Mouse (Mus musculus) lung, embryonic 15.5 days (tissue): Measurements from ENCODE around the gene Cmya5. TPM values are rescaled to one million over a fixed set of nuclear protein-coding genes. Genes with fewer than 3 reads are reported as not detected.
"Not testable (repeated sequence)": the region's sequence is repeated elsewhere in the genome, so short reads cannot be mapped to it uniquely, and the experiment has no call there.

Experiments used
- ATAC-seq: fragments of 200-750 bp; cut with Nextera tagmentation; 2 replicates; pipeline ENCODE4 v1.8.0; 2017; ENCODE audit warnings: moderate number of reproducible peaks, borderline replicate concordance; ENCODE audit not compliant: low FRiP score, low TSS enrichment; ENCODE audit errors: extremely low read depth
- H3K27ac ChIP-seq: fragments of 300-500 bp; sonication (generic); 2 replicates; pipeline ENCODE4 v1.5.1; 2015; ENCODE audit warnings: moderate library complexity, mild to moderate bottlenecking, inconsistent platforms
- H3K27me3 ChIP-seq: fragments of 300-500 bp; sonication (generic); 2 replicates; pipeline ENCODE4 v1.6.1; 2015; ENCODE audit warnings: inconsistent platforms
- H3K36me3 ChIP-seq: fragments of 300-500 bp; sonication (generic); 2 replicates; pipeline ENCODE4 v1.6.1; 2015; ENCODE audit warnings: inconsistent platforms
- H3K4me1 ChIP-seq: fragments of 300-500 bp; sonication (generic); 2 replicates; pipeline ENCODE4 v1.6.1; 2015; ENCODE audit warnings: inconsistent platforms
- H3K4me2 ChIP-seq: fragments of 300-500 bp; sonication (generic); 2 replicates; pipeline ENCODE4 v1.6.1; 2015; ENCODE audit warnings: inconsistent platforms, mild to moderate bottlenecking, moderate library complexity
- H3K4me3 ChIP-seq: fragments of 300-500 bp; sonication (generic); 2 replicates; pipeline ENCODE4 v1.5.1; 2015; ENCODE audit warnings: mild to moderate bottlenecking, inconsistent platforms
- H3K9ac ChIP-seq: fragments of 300-500 bp; sonication (generic); 2 replicates; pipeline ENCODE4 v1.6.1; 2015; ENCODE audit warnings: inconsistent platforms
- H3K9me3 ChIP-seq: fragments of 300-500 bp; sonication (generic); 2 replicates; pipeline ENCODE4 v1.6.1; 2016; ENCODE audit warnings: inconsistent platforms
- WGBS: fragments of 180-500 bp; shearing (Covaris S2); methylation state at CpG from one replicate; pipeline ENCODE4 v1.1.7; 2015; 5-methylcytosine and 5-hydroxymethylcytosine counted together
- polyA plus RNA-seq: library from polyadenylated mRNA; unstranded; fragments of >200 nt; fragmentation: Nextera tagmentation; extraction: Ambion mirVana; gene quantifications from 2 replicates; pipeline ENCODE4 v1.2.1, GENCODE M21; 2015

Gene Cmya5
- polyA plus RNA-seq, 1 experiment from 2014 or later: 0.42 TPM

DNA sequence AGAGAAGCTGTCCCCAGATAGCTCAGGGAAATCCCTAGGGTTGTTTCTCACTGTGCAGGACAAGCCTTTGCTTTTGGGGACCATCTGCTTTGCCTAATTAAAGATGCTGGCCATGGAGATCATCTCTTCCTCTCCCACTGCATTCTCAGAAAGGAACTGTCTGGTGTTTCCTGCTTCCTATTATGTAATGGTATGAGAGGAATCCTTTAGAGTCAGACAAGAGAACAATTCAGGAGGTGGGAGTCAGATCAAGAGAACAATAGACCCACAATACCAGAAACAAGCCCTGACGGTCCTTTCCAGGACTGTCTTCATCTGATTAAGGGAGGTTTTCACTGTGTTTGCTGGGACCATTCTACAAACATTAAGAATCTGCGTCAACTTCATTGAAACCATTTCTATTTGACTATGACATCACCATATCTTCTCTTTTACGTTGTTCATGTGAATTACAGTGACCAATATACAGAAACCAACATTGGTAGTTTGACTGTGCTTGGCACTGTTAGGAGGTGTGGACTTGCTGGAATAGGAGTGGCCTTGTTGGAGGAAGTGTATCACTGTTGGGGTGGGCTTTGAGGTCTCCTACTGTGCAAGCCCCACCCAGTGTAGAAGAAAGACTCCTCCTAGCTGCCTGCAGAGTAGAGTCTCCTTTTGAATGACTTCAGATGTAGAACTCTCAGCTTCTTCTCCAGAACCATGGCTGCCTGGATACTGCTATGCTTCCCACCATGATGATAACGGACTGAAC lies 42.0 kb downstream of the Cmya5 start:
- Histone ChIP-seq H3K4me2 (no peak overlapping the region), H3K27ac (no peak overlapping the region), H3K27me3 (no peaks in the 10 kb centered on the region), H3K4me3 (no peak overlapping the region), H3K9ac (no peak overlapping the region), H3K4me1 (no peaks in the 10 kb centered on the region), H3K9me3 (no peaks in the 10 kb centered on the region), H3K36me3 (no peaks in the 10 kb centered on the region)
- WGBS: 75% methylated on average over 4 of the region's 4 CpGs
- ATAC-seq: no peak

DNA sequence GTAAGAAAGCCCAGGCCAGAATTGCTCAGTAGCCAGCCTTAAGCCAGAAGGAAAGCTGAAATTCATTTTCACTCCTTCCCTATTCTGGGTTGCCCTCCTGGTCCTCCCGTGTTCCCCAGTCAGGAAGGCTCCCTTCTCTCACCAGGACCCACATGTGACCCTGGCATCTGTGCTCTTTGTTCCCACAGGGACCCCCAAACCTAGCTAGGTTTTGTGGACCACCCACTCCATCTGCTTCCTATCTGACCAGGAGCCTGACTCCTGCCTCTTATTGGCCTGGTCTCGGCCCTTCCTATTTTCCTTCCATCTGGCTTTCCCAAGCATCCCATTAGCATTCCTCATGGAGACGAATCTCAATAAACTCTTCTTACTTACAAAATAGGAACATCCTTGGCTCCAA lies 45.9 kb downstream of the Cmya5 start:
- Histone ChIP-seq H3K27me3 (no peaks in the 10 kb centered on the region), H3K27ac (no peak overlapping the region), H3K9me3 (no peaks in the 10 kb centered on the region), H3K4me3 (no peak overlapping the region), H3K4me1 (no peaks in the 10 kb centered on the region), H3K36me3 (no peaks in the 10 kb centered on the region), H3K4me2 (no peak overlapping the region), H3K9ac (no peak overlapping the region)
- WGBS: 80% methylated on average over 3 of the region's 3 CpGs
- no peak for ATAC-seq

- no peaks in the 10 kb centered on the region for H3K4me1 ChIP-seq
- no peaks in the 10 kb centered on the region for H3K9me3 ChIP-seq
- H3K9ac ChIP-seq: no peak overlapping the region
- no peak for ATAC-seq
- WGBS: 89% methylated on average over 6 of the region's 6 CpGs
- H3K4me2 ChIP-seq: no peak overlapping the region
- no peak overlapping the region for H3K27ac ChIP-seq
- H3K36me3 ChIP-seq: no peaks in the 10 kb centered on the region
- H3K27me3 ChIP-seq: no peaks in the 10 kb centered on the region
- H3K4me3 ChIP-seq: no peak overlapping the region
Measured at GRCm38 (mm10) chr13:93096643-93097042, 47.9 kb downstream of the Cmya5 start.

- no peaks in the 10 kb centered on the region for H3K27me3 ChIP-seq
- no peak overlapping the region for H3K9ac ChIP-seq
- ATAC-seq: no peak
- no peak overlapping the region for H3K4me3 ChIP-seq
- H3K36me3 ChIP-seq: no peaks in the 10 kb centered on the region
- H3K4me1 ChIP-seq: no peaks in the 10 kb centered on the region
- no peaks in the 10 kb centered on the region for H3K9me3 ChIP-seq
- WGBS: 85% methylated on average over 15 of the region's 15 CpGs
- H3K27ac ChIP-seq: no peak overlapping the region
- no peak overlapping the region for H3K4me2 ChIP-seq
Measured at GRCm38 (mm10) chr13:93095097-93095791, 49.3 kb downstream of the Cmya5 start.

DNA sequence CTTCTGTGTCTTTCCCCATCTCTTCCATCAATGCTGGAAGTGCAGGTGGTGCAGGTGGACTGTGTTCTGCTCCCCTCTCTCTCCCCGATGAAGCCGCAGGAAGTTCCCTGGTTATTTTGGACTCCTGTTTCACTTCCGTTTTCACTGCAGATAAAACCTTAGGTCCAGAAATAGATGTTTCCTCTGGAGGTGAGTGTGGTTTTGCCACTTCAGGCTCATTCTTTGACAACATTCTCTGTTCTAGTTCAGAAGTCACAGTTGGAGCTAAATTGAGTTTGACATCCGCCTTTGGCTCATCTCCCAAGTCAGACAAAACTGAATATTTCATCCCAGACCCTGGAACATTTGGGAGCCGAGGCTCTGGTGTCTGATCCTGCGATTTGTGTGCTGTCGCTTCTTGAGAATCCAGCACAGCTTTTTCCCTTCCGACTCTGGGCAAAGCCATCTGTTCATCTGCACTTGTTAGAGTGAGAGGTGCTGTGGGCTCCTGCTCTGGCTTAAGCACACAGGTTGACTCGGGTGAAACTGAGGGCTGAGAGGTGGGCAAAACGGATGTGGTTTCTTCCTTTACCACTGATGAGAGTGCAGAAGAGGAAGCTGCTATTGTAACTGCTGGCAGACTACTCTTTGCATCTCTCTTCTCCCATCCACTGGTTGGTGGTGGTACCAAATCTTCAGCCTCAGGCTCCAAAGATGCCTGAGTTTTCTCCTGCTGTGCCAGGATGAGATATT lies 50.2 kb downstream of the Cmya5 start:
- no peak overlapping the region for H3K4me3 ChIP-seq
- no peaks in the 10 kb centered on the region for H3K36me3 ChIP-seq
- WGBS: 67% methylated on average over 10 of the region's 10 CpGs
- H3K9ac ChIP-seq: no peak overlapping the region
- no peaks in the 10 kb centered on the region for H3K27me3 ChIP-seq
- ATAC-seq: no peak
- H3K9me3 ChIP-seq: no peaks in the 10 kb centered on the region
- no peak overlapping the region for H3K4me2 ChIP-seq
- no peaks in the 10 kb centered on the region for H3K4me1 ChIP-seq
- H3K27ac ChIP-seq: no peak overlapping the region

DNA sequence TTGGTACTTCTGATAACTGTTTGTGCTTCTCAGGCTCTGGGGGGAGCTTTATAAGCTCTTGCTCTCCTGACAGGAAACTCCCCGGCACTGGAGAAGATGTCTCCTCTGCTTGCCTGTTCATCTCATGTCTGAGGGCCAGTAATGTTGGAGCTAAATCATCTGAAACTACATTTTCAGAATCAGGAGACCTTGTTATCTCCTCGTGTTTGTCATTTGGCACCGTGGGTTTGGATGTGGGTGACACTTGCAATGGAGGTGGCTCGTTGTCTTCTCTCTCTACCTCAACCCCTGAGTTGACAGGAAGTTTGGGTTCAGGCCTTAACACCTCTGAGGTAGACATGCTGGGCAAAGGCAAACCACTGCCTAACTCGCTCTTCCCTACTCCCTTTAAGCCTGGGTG lies 50.8 kb downstream of the Cmya5 start:
- Histone ChIP-seq H3K27me3 (no peaks in the 10 kb centered on the region), H3K9ac (no peak overlapping the region), H3K27ac (no peak overlapping the region), H3K4me3 (no peak overlapping the region), H3K9me3 (no peaks in the 10 kb centered on the region), H3K4me2 (no peak overlapping the region), H3K4me1 (no peaks in the 10 kb centered on the region), H3K36me3 (no peaks in the 10 kb centered on the region)
- WGBS: 68% methylated on average over 5 of the region's 5 CpGs
- ATAC-seq: no peak

DNA sequence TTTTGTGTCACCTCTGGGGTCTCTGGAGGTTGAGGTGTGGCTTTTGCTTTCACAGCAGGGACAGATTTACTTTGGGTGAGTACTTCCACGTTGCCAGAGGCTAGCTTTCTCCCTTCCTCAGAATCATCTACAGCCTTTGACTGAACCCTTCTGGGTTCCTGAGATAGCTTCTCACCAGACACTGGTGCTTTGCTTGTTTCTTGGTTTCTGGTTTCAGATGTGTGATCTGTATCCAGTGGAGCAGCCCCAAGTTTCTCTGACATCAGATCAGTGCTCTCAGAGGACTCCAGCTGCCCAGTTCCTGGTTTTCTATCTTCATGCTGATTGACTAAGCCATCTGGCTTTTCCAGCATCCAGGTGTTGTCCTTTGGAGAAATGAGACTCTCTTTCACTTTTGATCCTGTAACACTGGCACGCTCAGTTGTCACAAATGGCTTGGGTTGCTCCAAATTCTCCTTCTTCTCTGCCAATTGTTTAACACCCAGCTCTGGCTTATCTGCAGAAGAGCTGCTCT lies 51.6 kb downstream of the Cmya5 start:
- no peaks in the 10 kb centered on the region for H3K4me1 ChIP-seq
- no peak overlapping the region for H3K27ac ChIP-seq
- WGBS: 66% methylated on average over 2 of the region's 2 CpGs
- H3K4me2 ChIP-seq: no peak overlapping the region
- H3K36me3 ChIP-seq: no peaks in the 10 kb centered on the region
- no peak overlapping the region for H3K9ac ChIP-seq
- ATAC-seq: no peak
- no peaks in the 10 kb centered on the region for H3K27me3 ChIP-seq
- no peaks in the 10 kb centered on the region for H3K9me3 ChIP-seq
- no peak overlapping the region for H3K4me3 ChIP-seq

- Histone ChIP-seq H3K36me3 (no peaks in the 10 kb centered on the region), H3K9ac (no peak overlapping the region), H3K27ac (no peak overlapping the region), H3K4me3 (no peak overlapping the region), H3K27me3 (no peaks in the 10 kb centered on the region), H3K9me3 (no peaks in the 10 kb centered on the region), H3K4me2 (no peak overlapping the region), H3K4me1 (no peaks in the 10 kb centered on the region)
- ATAC-seq: no peak
- 86% methylated on average over 10 of the region's 10 CpGs for WGBS
Measured at GRCm38 (mm10) chr13:93091866-93092455, 52.6 kb downstream of the Cmya5 start.

DNA sequence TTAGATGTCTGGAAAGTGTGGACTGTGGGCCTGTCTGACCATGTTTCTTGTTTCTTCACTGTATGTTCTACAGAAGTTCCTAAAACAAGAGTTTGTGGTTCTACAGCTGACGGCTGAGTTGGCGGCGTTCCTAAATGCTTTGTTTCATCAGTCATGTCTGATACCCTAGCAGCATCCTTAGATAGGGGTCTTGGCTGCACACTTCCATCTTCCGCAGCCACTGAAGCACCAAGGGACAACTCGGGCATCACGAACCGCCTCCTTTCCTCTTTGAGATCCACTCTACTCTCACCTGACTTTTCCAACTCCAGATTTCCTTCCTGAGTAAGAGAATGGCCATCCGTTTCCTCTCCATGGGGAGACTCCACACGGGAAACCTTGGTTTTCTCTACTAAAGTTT lies 53.3 kb downstream of the Cmya5 start:
- 84% methylated on average over 9 of the region's 9 CpGs for WGBS
- no peak overlapping the region for H3K4me3 ChIP-seq

DNA sequence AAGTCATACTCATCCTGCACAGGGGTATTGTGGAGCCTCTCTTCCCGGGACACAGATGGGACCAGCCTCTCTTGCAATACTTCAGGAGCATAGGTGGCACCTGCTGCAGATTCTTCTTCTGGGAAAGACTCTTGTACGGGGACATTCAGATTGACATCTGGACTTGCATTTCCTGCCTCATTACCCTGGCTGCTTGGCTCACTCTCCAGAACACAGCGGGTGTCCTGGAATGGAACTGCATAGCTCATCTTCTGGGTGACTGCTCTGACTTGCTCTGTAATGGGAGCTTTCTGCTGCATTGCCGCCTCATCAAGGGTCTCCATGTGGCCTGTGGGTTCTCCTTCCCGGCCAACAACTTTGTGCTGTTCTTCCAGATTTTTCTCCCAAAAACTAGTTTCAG lies 55.0 kb downstream of the Cmya5 start:
- H3K27ac ChIP-seq: no peak overlapping the region
- no peak for ATAC-seq
- H3K4me2 ChIP-seq: no peak overlapping the region
- H3K9ac ChIP-seq: no peak overlapping the region
- H3K4me1 ChIP-seq: no peaks in the 10 kb centered on the region
- 74% methylated on average over 5 of the region's 5 CpGs for WGBS
- no peaks in the 10 kb centered on the region for H3K9me3 ChIP-seq
- no peak overlapping the region for H3K4me3 ChIP-seq
- H3K27me3 ChIP-seq: no peaks in the 10 kb centered on the region
- no peaks in the 10 kb centered on the region for H3K36me3 ChIP-seq

More for the DNA sequence above, 53.3 kb downstream of the Cmya5 start:
- Histone ChIP-seq H3K9me3 (no peaks in the 10 kb centered on the region), H3K9ac (no peak overlapping the region), H3K4me2 (no peak overlapping the region), H3K27ac (no peak overlapping the region), H3K36me3 (no peaks in the 10 kb centered on the region), H3K4me1 (no peaks in the 10 kb centered on the region), H3K27me3 (no peaks in the 10 kb centered on the region)
- ATAC-seq: no peak

DNA sequence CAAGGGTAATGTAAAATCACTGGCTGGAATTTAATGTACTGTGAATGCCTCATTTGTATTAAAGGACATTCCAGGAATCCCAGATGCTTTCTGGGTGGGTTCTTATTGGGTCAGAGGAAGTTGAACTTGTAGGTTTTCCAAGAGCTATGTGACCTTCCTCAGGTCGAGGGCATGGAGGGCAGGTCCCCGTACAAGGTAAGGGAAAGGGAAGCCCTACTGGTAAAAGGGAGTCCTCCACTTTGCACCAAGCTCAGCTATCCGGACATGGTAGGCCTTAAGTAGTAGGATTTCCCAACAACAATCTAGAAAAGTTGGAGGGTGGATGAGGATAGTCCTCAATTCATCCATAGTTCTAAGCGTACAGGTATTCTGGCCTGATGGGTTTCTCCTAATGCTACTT lies 58.8 kb downstream of the Cmya5 start:
- no peaks in the 10 kb centered on the region for H3K4me1 ChIP-seq
- no peak overlapping the region for H3K4me3 ChIP-seq
- H3K4me2 ChIP-seq: no peak overlapping the region
- no peaks in the 10 kb centered on the region for H3K27me3 ChIP-seq
- 82% methylated on average over 4 of the region's 4 CpGs for WGBS
- no peak for ATAC-seq
- no peaks in the 10 kb centered on the region for H3K36me3 ChIP-seq
- no peak overlapping the region for H3K9ac ChIP-seq
- H3K9me3 ChIP-seq: no peaks in the 10 kb centered on the region
- no peak overlapping the region for H3K27ac ChIP-seq

- not testable (repeated sequence) for H3K27me3 ChIP-seq, ATAC-seq, H3K4me3 ChIP-seq, H3K9ac ChIP-seq, H3K4me2 ChIP-seq, H3K27ac ChIP-seq, H3K4me1 ChIP-seq, H3K36me3 ChIP-seq, H3K9me3 ChIP-seq
- WGBS: 52% methylated on average over 1 of the region's 1 CpGs
Measured at GRCm38 (mm10) chr13:93082324-93082723, 62.2 kb downstream of the Cmya5 start.
